33 mouse cellular contexts compared by ENCODE assay signal in genomic region chr12:29160920-29161319, GRCm38 (mm10).
"Had no signal": no experiment of that assay in that cellular context is flagged by ENCODE, and none has a peak within 500 bp of the region (broad histone marks: within the 10 kb centered on the region; RNA-seq: fewer than 3 reads in every experiment).

No protein-coding gene starts in this region.

- H3K27ac ChIP-seq: heart, embryonic 13.5 days; heart, embryonic 15.5 days; hindbrain, embryonic 10.5 days; hindbrain, embryonic 12.5 days; hindbrain, embryonic 13.5 days; hindbrain, embryonic 14.5 days; hindbrain, embryonic 15.5 days; hindbrain, postnatal 0 days; intestine, embryonic 15.5 days; kidney, embryonic 15.5 days; kidney, postnatal 0 days; left cerebral cortex, adult 2 months had no signal

- H3K4me1 ChIP-seq: heart, embryonic 12.5 days; heart, embryonic 13.5 days; heart, embryonic 15.5 days; hindbrain, embryonic 15.5 days; intestine, embryonic 15.5 days had no signal

- H3K4me2 ChIP-seq: heart, embryonic 11.5 days; heart, embryonic 12.5 days; heart, embryonic 13.5 days; heart, embryonic 15.5 days; hindbrain, embryonic 12.5 days; hindbrain, embryonic 13.5 days; hindbrain, embryonic 14.5 days; hindbrain, embryonic 15.5 days; intestine, embryonic 15.5 days; kidney, embryonic 15.5 days had no signal

- ATAC-seq: hindbrain, embryonic 16.5 days; hindbrain, postnatal 0 days; inflammation-experienced regulatory T-cells, adult 6 months; intestine, embryonic 15.5 days; intestine, embryonic 16.5 days; intestine, postnatal 0 days had no signal

- H3K9ac ChIP-seq: heart, embryonic 12.5 days; heart, embryonic 13.5 days; heart, embryonic 15.5 days; hindbrain, embryonic 12.5 days; hindbrain, embryonic 13.5 days; hindbrain, embryonic 14.5 days; hindbrain, embryonic 15.5 days; intestine, embryonic 15.5 days; kidney, embryonic 15.5 days had no signal

- H3K9me3 ChIP-seq: heart, embryonic 12.5 days; heart, embryonic 13.5 days; heart, embryonic 15.5 days; hindbrain, embryonic 10.5 days; hindbrain, embryonic 12.5 days; hindbrain, embryonic 13.5 days; hindbrain, embryonic 15.5 days; intestine, embryonic 15.5 days; kidney, embryonic 15.5 days had no signal

- H3K27me3 ChIP-seq: heart, embryonic 12.5 days; heart, embryonic 13.5 days; heart, embryonic 15.5 days; hindbrain, embryonic 12.5 days; hindbrain, embryonic 13.5 days; hindbrain, embryonic 15.5 days; intestine, embryonic 15.5 days; kidney, embryonic 15.5 days had no signal

- H3K36me3 ChIP-seq: heart, embryonic 12.5 days; heart, embryonic 13.5 days; heart, embryonic 15.5 days; hindbrain, embryonic 10.5 days; hindbrain, embryonic 12.5 days; hindbrain, embryonic 13.5 days; hindbrain, embryonic 15.5 days; intestine, embryonic 15.5 days; kidney, embryonic 15.5 days had no signal

- DNase-seq: heart, postnatal 10 days; heart, postnatal 14 days; heart, postnatal 36 days; heart, postnatal 4 days; kidney, adult 11 months; kidney, adult 18-20 months; kidney, adult 2 months; kidney, adult 8-10 months; kidney, adult 9 months; kidney, postnatal 10 days; kidney, postnatal 14 days; kidney, postnatal 36 days; kidney, postnatal 4 days; layer of hippocampus, adult 9-11 months; layer of hippocampus, postnatal 36 days had no signal

- H3K4me3 ChIP-seq: heart, embryonic 12.5 days; heart, embryonic 13.5 days; heart, embryonic 15.5 days; hindbrain, embryonic 10.5 days; hindbrain, embryonic 12.5 days; hindbrain, embryonic 13.5 days; hindbrain, embryonic 15.5 days; intestine, embryonic 15.5 days; kidney, embryonic 15.5 days; left cerebral cortex, adult 2 months had no signal
